Mouse (Mus musculus): ENCODE data around the gene Plekhh2.
"Not testable (repeated sequence)": the region's sequence is repeated elsewhere in the genome, so short reads cannot be mapped to it uniquely, and the experiment has no call there.

The Plekhh2 gene

GRCm38 (mm10) chr17:84510961-84511639 is 595 bp upstream of the Plekhh2 start:
- no peak for DNase-seq (ENCODE audit: low spot score in 2 of 2)

- DNase-seq (ENCODE audit: low spot score in 2 of 2) = no peak
These were observed 906 bp downstream of the Plekhh2 start for GRCm38 (mm10) chr17:84512516-84513085.

- no peak for DNase-seq (ENCODE audit: low spot score in 2 of 2)
These were observed 4.2 kb downstream of the Plekhh2 start for GRCm38 (mm10) chr17:84515901-84516300.

GRCm38 (mm10) chr17:84519346-84519745 is 7.7 kb downstream of the Plekhh2 start:
- DNase-seq (ENCODE audit: low spot score in 2 of 2) = no peak

GRCm38 (mm10) chr17:84520057-84520456 is 8.4 kb downstream of the Plekhh2 start:
- DNase-seq (ENCODE audit: low spot score in 2 of 2) = no peak

GRCm38 (mm10) chr17:84529356-84529755 is 17.7 kb downstream of the Plekhh2 start:
- DNase-seq (ENCODE audit: low spot score in 2 of 2) = no peak

GRCm38 (mm10) chr17:84530202-84530796 is 18.6 kb downstream of the Plekhh2 start:
- DNase-seq (ENCODE audit: low spot score in 2 of 2) = no peak

- no peak for DNase-seq (ENCODE audit: low spot score in 2 of 2)
These were observed 21.3 kb downstream of the Plekhh2 start for GRCm38 (mm10) chr17:84532909-84533499.

- no peak for DNase-seq (ENCODE audit: low spot score in 2 of 2)
These were observed 22.1 kb downstream of the Plekhh2 start for GRCm38 (mm10) chr17:84533841-84534240.

- DNase-seq (ENCODE audit: low spot score in 2 of 2) = no peak
These were observed 22.9 kb downstream of the Plekhh2 start for GRCm38 (mm10) chr17:84534632-84535031.

GRCm38 (mm10) chr17:84535226-84535625 is 23.5 kb downstream of the Plekhh2 start:
- no peak for DNase-seq (ENCODE audit: low spot score in 2 of 2)

GRCm38 (mm10) chr17:84537301-84537700 is 25.6 kb downstream of the Plekhh2 start:
- no peak for DNase-seq (ENCODE audit: low spot score in 2 of 2)

- DNase-seq (ENCODE audit: low spot score in 2 of 2) = no peak
These were observed 26.3 kb downstream of the Plekhh2 start for GRCm38 (mm10) chr17:84537966-84538365.

- no peak for DNase-seq (ENCODE audit: low spot score in 2 of 2)
These were observed 28.9 kb downstream of the Plekhh2 start for GRCm38 (mm10) chr17:84540603-84541002.

GRCm38 (mm10) chr17:84550902-84551877 is 39.5 kb downstream of the Plekhh2 start:
- peak; percentile 57 to 75 for DNase-seq (ENCODE audit: low spot score in 2 of 2)

- no peak for DNase-seq (ENCODE audit: low spot score in 2 of 2)
These were observed 40.5 kb downstream of the Plekhh2 start for GRCm38 (mm10) chr17:84552230-84552629.

- DNase-seq (ENCODE audit: low spot score in 2 of 2) = not testable (repeated sequence)
These were observed 52.6 kb downstream of the Plekhh2 start for GRCm38 (mm10) chr17:84564264-84564663.

- no peak for DNase-seq (ENCODE audit: low spot score in 2 of 2)
These were observed 54.1 kb downstream of the Plekhh2 start for GRCm38 (mm10) chr17:84565762-84566161.

- DNase-seq (ENCODE audit: low spot score in 2 of 2) = no peak
These were observed 55.3 kb downstream of the Plekhh2 start for GRCm38 (mm10) chr17:84566773-84567555.

- DNase-seq (ENCODE audit: low spot score in 2 of 2) = no peak
These were observed 57.1 kb downstream of the Plekhh2 start for GRCm38 (mm10) chr17:84568807-84569206.

- no peak for DNase-seq (ENCODE audit: low spot score in 2 of 2)
These were observed 58.1 kb downstream of the Plekhh2 start for GRCm38 (mm10) chr17:84569770-84570169.

All from right cerebral cortex, postnatal 10 days (tissue).